Mouse (Mus musculus): ENCODE data around the gene Zfp507.
A peak's percentile ranks its signal among the peaks of the same experiment; 100 is the strongest.

Zfp507 gene

DNA sequence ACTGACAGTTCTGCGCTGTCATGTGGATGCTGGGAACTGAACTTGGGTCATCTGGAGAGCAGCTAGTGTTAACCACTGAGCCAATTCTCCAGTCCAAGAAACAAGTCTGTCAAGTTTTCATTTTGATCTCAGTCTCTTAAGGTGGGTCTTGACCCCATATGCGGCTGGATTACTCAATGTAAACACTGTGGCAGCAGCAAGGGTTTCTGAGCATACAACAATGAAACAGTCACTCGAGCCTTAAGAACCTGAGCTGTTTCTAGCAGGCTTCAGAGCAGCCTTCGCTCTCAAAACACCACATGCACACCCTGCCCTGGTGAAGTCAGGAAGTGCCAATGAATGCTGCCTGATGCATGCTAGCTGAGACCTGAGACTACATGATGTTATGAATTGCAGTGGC is 17.2 kb downstream of the Zfp507 start:
- DNase-seq (ENCODE audit: low spot score in 2 of 2): no peak

DNA sequence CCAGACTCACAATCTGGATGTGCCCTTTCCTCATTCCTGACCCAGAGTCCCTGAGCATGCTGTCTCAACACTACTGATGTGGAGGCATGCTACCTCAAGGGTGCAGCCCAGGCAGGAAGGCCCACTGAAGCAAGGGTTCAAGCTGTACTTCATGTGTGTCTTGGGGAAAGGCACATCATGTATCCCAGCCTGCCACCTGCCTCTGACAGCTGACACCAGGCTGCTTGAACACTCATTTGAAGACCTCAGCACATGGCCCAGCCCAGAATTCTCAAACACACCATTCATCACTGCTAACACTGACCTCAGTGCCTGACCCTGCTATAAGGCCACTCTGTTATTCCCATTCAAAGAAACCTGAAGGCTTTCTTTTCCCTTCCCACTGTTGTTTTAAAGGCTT is 20.6 kb downstream of the Zfp507 start:
- no peak for DNase-seq (ENCODE audit: low spot score in 2 of 2)

DNA sequence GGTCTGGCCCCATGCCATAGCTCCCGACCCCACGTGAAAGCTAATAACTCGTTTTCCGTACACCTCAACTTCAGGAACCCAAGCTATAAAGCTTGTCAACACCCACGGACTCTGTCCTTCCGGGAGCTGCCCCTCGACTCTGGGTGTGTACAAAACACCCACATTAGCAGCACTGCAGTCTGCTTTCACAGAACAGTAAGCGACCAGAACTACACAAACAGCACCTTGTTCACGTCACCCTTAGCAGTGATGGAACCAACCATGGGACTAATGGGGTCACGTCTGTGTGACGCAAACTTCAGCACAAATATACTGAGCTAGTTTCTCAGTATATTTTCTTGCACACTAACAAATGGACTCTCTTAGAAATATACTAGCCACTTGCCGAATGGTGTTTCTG is 28.7 kb downstream of the Zfp507 start:
- no peak for DNase-seq (ENCODE audit: low spot score in 2 of 2)

DNA sequence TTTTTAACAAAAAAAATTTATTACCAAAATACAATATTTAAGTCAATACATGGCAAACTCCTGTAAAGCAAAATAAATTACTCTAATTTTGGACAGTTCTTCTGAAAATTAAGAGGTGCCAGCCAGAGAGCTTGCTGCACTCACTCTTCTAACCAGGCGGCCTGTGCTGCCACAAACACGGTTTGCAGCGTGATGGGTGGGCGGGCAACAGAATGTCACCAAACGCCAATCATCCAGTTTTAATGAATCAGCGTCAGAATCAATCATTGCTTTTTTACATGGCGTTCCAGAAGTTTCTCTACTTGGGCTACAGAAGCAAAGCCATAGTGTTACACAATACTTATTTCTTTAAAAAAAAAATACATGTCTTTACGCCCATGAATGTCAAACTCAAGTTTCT is 30.5 kb downstream of the Zfp507 start:
- DNase-seq (ENCODE audit: low spot score in 2 of 2): no peak

DNA sequence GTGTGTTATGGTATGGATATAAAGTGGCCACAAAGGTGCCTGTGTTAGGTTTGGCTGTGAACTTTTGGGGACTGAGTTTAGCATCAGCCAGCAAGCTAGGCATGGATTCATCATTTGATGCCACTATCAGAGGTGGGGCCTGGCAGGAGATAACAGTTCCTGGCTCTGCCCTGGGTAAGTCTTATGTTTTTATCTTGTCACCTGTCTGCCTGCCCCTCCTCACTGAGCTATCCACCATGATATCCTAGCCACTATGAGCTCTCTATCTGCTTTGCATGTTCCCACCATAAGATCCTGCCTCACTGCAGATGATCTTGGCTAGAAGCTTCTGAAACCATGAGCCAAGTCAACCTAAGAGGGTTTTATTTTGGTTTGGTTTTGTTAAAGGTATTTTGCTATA is 31.7 kb downstream of the Zfp507 start:
- no peak for DNase-seq (ENCODE audit: low spot score in 2 of 2)

DNA sequence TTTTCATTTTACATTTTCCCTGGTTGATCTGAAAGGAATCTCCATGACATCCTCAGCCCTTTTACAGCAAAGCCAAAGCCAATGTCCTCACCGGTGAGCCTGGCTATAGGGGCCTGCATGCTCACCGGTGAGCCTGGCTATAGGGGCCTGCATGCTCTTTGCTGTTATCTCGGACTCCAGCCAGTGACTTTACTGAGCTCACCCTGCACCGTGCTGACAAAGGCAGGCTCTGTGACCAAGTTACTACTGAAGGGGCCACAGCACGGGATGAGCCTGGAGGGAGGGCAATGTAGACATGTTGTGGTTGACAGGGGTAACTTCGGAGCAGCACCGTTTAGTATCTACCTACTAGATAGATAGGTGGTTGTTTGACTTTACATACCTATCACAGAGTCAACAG is 32.7 kb downstream of the Zfp507 start:
- no peak for DNase-seq (ENCODE audit: low spot score in 2 of 2)

DNA sequence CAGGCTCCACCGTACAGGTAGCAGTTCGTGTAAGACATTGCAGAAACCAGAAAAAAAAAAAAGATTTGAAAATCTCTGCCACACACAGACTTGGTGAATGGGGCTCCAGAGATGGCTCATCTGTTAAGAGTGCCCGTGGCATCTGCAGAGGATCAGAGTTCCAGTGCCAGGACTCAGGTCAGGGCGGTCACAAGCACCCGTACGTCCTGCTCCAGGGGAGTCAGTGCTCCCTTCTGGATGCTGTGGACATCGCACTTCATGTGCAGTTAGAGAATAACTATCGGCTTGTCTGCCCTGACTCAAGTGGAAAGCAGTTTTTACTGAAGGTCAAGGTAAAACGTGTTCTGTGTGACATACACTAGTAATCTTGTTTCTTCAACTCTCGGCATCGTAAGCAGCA is 38.3 kb downstream of the Zfp507 start:
- no peak for DNase-seq (ENCODE audit: low spot score in 2 of 2)

DNA sequence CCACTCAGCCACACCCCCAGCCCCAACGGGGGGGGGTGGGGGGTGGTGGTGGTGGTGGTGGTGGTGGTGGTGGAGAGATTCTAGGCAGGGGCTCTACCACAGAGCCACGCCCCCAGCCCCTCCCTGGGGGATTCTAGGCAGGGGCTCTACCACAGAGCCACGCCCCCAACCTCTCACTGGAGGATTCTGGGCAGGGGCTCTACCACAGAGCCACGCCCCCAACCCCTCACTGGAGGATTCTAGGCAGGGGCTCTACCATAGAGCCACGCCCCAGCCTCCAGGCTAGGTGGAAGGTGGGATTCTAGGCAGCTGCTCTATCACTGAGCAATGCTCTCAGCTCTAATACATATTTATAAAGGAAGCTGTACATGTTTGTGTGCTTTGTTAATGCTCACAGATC is 41.0 kb downstream of the Zfp507 start:
- no peak for DNase-seq (ENCODE audit: low spot score in 2 of 2)

DNA sequence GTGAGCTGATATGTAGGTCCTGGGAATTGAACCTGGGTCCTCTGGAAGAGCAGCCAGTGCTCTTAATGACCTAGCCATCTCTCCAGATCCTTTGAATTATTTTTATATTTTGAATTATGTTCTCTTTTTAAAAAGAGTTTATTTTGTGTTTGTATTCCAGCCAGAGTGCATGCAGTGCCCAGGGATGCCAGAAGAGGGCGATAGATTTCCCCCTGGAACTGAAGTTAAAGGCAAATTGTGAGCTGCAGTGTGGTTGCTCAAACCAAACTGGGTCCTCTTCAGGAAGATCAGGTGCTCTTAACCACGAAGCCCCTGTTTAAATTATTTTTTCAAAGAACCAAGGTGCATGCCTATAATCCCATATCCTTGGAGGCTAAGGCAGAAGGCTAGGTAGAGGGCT is 43.2 kb downstream of the Zfp507 start:
- DNase-seq (ENCODE audit: low spot score in 2 of 2): no peak

DNA sequence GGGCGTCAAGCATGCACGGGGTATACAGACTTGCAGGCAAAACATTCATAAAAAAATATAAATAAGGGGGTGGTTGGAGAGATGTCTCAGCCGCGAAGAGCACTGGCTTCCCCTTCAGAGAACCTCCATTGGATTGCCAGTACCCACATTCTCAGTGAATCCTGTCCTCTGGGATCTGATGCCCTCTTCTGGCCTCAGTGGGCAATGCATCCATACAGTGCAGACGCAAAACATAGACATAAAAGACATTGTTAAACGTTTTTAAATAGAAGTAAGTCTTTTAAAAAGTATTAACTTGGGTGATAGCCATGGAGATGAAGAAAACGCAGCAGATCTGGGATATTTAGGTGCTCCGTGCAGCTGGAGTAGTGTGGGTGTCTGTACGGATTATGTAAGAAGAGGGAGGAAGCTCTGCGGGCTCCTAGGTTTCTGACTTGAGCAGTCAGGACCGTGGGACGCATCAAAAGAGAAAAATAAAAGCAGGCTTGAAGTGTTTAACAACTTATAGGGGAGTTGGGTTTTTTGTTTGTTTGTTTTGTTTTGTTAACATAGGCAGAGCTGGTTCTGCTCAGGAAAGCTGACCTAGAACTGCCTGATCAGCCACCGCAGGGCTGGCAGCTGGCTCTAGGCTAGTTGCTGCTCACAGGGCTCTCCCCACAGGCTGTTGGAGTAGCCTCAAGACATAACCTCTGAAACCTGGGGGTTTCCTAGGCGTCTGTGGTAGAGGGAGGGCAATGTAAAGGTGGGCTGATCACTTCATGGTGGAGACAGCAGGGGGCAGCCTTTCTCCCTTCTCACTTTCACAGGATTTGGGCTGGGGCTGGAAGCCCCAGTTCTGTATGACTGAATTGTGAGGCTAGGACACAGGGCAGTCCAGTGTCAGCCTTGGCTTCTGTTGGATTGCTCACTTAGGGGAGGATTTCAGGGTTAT is 46.0 kb downstream of the Zfp507 start:
- DNase-seq (ENCODE audit: low spot score in 2 of 2): no peak

DNA sequence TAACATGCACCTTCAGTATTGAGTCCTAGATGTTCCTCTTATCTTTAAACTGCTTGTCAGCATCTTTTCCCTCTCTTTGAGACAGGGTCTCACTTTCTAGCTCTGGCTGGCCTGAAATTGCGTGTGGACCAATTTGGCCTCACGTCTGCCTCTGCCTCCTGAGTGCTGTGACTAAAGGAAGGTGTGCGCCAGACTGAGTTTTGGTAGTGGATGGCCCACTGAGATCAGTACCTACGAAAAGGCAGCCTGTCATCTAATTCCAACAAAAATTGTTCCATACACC is 48.0 kb downstream of the Zfp507 start:
- no peak for DNase-seq (ENCODE audit: low spot score in 2 of 2)

DNA sequence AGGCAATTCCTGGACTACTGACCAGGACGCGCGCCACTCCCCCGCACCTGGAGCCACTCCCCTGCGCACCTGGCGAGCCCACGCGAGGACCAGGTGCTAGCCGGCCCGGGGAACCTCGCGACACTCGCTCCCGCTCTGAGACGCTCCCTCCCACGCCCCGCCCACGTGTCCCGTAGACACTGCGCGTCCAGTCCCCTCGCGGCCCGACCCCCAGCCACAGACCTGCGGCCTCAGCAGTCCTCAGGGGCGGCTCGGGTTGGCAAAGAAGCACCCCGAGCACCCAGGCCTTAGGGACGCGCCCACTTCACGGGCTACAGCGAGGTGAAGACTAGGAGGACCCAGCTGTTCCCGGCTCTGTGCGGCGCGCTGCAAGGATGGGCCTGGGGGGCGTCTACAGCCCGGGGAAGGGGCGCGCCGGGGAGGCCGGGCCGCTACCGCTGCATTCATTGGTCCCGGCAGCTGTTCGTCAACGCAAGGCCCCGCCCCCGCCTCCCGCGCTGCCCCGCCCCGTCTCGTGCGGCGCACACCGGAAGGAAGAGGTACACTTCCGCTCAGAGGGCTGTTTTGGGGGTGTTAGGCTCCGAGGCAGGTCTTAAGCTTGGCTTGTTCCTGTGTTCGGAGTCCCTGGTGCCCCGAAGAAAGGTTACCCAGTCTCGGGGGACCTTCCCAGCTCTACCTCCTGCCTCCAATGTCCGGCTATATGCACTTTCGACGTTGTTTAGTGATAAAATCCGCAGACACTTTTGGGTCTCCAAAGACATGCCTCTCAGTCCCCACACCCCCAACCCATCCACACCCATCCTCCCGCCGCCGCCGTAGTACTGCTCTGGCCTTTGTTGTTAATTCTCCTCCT is 48.5 kb downstream of the Zfp507 start, which contains the start of gene Dpy19l3:
TSS of gene Dpy19l3 (minus strand) at position 422 of the 853 bp plus-strand sequence.
- DNase-seq (ENCODE audit: low spot score in 2 of 2): peak; percentile 93

DNA sequence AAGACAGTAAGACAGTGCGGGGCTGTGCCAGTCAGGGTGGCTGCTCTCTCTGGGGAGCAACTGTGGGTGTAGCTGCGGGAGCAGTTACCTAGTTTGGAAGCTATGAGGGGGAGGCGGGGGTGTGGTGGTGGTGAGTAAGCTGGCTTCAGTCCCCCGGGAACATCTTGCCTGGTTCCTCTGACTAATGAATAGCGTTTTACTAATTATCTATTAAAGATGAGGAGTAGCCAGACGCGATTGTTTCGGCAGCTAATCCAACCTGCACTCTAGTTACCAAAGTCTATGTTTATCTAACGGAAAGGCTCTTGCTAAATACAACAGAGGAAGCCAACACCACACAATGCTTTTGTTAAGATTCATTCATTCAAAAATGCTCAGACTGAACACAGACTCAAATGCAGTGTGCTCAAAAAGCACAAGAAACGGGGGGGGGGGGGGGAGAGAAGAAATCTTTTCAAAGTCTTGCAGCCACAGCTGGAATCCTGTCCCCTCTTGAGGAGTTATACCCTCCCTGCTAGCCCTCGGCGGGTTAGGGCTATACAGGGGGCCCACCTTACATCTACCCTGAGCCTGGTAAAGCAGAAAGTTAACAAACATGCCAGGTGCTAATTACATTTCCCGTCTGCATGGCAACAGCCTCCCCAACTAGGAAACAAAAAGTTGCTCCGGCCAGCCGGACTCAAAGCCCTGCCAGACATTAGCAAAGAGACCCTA is 49.3 kb downstream of the Zfp507 start:
- peak; percentile 48 to 52 for DNase-seq (ENCODE audit: low spot score in 2 of 2)

DNA sequence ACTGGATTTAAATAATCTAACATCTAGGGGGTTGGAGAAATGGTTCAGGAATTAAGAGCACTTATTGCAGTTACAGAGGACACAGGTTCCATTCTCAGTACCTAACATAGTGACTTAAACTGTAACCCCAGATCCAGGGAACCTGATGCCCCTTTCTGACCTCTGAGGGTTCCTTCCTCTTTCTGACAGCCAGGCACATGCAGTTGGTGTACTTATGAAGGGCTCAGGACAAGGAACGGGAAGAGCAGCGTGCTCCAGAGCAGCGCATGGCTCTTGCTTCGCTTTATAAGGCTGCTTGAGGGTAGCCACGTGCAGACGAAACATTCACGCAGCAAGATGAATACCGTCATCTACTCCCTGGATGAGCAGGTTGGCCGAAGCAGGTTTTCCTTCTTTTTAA is 51.9 kb downstream of the Zfp507 start:
- DNase-seq (ENCODE audit: low spot score in 2 of 2): no peak

DNA sequence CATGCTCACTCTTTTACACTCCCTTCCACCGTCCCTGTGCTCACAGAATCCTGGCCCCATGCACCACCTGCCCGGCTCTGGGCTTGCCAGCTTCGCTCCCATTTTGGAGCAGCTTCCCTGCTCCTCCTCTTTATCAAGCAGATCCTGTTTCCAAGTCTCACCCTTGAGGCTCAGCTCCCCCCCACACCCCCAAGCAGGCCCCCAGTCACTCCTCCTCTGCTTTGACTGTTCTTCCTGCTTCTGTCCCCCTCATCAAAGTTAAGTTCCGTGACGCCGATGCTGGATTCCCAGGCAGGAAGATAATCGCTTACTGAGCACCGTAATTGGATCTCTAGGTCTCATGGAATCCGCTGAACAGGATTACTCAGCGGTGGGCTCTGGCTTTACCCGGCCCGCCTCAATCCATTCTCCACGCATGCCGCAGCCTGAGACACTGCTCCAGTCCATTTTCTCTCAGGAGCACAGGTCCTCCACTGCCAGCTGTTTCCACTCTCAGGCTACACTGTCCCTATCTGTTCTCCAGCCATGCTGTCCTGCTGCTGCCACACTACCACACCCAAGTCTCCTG is 55.3 kb downstream of the Zfp507 start:
- no peak for DNase-seq (ENCODE audit: low spot score in 2 of 2)

DNA sequence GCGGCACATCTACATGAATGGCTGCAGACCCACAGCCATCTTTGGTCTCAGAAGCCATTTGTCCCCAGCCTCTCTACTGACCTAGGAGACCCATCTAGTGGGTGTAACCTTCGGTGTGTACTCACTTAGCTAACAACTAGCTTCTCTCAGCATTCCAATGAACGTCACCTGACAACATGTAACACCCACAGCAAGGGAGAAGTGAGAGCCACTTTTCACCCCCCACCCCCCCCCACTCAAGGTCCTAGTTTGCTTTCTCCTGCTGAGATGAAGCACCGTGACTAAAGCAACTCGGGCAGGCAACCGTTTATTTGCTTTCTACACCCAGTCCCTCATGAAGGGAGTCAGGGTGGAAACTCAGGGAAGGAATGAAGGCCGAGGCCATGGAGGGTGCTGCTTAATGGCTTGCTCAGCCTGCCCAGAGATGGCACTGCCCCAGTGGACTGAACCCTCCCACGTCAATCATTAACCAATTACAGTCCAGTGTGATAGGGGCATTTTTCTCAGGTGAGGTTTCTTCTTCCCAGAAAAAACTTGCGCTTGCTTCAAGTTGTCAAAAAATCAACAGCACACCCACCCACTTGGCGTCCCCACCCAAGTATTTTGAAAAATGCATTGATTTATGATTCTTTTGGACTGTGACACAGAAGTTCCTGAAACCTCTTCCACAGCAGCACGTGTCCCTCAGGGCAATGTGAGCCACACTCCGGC is 56.0 kb downstream of the Zfp507 start:
- DNase-seq (ENCODE audit: low spot score in 2 of 2): no peak

DNA sequence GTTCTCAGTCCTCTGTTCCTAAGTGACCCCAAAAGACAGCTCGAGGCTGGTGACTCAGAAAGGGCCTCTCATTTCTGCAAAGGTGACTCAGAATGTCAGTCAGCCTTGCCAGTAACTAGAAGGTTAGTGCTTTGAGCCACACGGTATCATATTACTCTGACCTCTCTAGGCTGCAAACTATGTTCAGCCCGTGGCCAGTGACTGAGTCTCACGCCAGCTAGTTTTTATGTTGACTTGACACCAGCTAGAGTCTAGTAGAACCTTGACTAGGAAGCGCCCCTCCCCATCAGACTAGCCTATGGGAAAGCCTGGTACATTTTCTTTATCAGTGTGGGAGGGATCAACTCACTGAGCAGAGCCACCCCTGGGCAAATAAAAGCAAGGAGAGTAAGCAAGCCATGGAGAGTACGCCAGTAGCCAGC is 57.5 kb downstream of the Zfp507 start:
- DNase-seq (ENCODE audit: low spot score in 2 of 2): no peak

DNA sequence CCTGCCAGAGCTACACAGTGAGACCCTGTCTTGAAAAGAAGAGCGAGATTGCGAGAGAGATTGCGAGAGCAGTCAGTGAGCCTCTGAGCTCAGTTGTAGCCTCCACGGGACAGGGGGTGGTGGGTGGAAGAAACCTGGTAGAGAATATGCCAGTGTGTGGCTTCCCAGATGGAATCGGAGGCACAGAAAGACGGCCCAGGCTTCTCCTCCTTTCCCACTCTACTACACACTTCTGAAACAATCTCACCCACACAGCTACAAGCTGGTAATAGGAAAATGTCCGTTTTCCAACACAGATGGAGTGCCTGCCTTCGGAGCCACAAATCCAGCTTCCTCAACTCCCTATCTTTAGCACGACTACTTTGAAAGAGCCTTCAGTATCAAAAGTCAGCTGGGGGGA is 58.0 kb downstream of the Zfp507 start:
- DNase-seq (ENCODE audit: low spot score in 2 of 2): peak; percentile 72 to 84

DNA sequence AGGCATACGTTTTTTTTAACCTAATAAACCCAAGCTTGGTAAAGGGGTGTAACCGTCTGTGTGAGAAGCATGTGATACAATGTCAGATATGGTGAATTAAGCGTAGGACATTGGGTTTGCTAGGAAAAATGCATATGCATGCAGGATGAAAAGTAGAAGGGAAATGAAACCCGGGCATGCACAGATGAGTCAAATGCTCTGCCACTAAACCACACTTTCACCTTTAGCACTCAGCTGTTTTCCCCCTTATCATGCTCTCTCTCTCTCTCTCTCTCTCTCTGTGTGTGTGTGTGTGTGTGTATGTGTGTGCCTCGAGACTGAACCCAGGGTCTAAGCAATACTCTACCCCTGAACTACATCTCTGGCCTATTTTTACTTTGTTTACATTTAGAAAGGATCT is 60.5 kb downstream of the Zfp507 start:
- no peak for DNase-seq (ENCODE audit: low spot score in 2 of 2)

DNA sequence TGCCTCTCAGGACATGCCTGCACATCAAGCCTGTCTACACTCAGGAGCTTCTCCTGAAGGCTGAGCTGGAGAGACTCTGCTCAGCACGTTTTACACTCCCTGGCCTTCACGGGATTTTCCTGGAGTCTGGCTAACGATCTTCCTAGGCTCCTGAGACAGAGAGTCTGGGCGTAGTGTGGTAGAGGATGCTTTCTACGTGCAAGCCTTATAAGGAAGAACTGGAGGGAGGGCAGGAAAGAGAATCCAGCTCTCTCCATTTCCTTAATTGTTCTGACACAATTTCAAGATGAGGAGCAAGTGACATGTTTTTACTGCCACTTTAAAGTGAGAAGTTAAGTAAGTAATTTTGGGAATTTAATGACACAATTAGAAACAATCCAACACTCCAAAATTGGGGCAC is 60.9 kb downstream of the Zfp507 start:
- no peak for DNase-seq (ENCODE audit: low spot score in 2 of 2)

DNA sequence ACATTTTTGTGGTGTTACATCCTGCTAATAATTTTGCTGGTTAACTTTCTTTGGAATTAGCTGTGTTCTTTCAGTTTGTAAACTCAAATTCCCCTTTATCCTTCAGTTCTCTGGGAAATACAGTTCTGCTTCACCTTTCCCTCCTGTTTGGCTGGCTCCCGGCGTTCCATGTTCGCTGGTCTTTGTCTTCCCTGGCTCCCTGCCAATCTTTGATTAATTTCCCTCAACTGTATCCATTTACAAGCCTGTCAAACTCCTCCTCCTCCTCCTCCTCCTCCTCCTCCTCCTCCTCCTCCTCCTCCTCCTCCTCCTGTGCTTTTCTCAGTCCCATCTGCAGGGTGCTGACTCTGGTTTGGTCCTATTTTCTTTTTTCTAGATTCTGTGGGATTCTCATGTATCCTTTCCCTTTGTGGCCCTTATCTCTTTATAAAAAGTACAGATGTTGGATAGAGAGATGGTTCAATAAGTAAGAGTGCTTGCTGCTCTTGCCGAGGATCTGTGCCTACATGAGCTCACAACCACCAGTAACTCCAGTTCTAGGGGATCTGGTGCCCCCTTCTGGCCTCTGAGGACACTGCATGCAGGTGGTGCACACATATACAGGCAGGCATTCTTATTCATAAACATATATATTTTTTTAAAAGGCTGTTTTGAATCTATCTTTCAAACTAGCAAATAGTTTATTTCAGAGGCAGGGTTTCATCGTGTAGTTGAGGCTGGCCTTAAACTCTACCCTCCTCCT is 62.1 kb downstream of the Zfp507 start:
- peak; percentile 66 to 70 for DNase-seq (ENCODE audit: low spot score in 2 of 2)

Measured in right cerebral cortex, postnatal 10 days (tissue).